Mouse (Mus musculus) telencephalon, adult 2 months (tissue): ENCODE data around the gene Trim5.
A peak's percentile ranks its signal among the peaks of the same experiment; 100 is the strongest.
"Not testable (repeated sequence)": the region's sequence is repeated elsewhere in the genome, so short reads cannot be mapped to it uniquely, and the experiment has no call there.

Experiments
- DNase-seq: peaks from one replicate; pipeline ENCODE4 v3.0.0-alpha.2; 2011; ENCODE audit warnings: low read depth, low spot score

Trim5 gene

GRCm38 (mm10) chr7:104287576-104288443 lies at the start of gene Trim5:
Gene Trim5 (minus strand): TSS chr7:104288094.
- not testable (repeated sequence) for DNase-seq

- DNase-seq: not testable (repeated sequence)
Measured at GRCm38 (mm10) chr7:104335547-104335946, 47.7 kb upstream of the Trim5 start.

DNA sequence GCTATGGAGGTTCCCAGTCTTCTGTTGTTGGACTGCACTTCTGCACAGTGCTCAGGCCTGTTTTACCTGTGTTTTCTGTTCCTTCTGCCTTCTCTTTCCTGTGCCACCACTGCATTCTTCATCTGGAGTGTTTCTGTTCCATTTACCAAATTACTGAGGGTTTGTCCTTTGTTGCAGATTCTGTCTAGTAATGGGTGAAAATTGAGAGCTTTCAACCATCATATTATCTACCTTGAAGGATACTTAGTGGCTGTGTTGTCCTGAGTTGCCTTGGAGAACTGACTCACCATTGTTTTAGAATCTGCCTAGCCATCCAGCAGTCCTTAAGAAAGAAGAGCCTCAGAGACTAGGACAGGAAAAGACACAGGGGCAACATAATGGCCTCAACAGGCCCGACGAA lies 41.3 kb upstream of the Trim5 start, which contains the start of gene Trim34b:
TSS of gene Trim34b (plus strand) at position 301 of the 400 bp plus-strand sequence.
- not testable (repeated sequence) for DNase-seq

DNA sequence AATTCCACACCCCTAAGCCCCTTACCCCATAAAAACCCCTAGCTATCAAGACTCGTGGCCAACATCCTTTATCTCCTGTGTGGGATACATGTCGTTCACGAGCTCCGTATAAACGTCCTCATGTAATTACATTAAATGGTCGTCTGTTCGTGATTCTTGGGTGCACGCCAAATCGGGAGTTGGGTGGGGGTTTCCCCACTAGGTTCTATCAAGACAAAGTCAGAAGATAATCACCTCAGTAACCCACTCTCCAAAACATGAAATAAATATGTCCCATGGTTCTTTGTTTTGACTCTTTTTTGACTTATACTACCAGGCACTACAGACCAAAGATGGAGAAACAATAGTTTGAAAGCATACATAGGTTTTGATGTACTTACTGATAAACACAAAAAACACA lies 34.1 kb upstream of the Trim5 start:
- DNase-seq: no peak

GRCm38 (mm10) chr7:104315369-104316080 lies 27.6 kb upstream of the Trim5 start, which contains the start of gene Trim12a:
Gene Trim12a (minus strand): TSS chr7:104315466.
- DNase-seq: not testable (repeated sequence)

DNA sequence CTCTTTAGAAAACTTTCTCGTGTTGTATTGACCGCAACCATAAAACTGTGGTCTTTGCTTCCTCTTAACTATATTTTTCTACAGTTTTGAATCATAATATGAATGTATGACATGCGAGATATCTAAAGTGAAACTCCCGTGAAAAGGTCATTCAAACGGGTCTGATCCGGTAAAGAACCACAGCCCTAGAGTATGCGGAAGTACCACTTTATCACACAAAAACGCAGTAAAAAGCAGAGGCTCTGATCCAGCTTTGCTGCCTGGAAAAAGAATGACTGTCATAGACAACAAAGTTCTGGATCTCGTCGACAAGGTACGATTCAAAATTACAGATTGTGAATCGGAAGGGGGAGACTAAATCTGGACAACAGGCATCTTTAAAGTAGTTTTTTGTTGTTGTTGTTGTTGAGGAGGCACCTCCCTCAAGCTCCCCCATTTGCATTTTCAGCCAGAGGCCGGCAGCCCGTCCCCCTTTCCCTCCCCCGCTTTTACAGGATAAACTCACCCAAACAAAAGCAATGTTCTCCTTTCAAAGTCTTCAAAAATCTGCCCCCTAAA lies 27.0 kb upstream of the Trim5 start:
- no peak for DNase-seq

DNA sequence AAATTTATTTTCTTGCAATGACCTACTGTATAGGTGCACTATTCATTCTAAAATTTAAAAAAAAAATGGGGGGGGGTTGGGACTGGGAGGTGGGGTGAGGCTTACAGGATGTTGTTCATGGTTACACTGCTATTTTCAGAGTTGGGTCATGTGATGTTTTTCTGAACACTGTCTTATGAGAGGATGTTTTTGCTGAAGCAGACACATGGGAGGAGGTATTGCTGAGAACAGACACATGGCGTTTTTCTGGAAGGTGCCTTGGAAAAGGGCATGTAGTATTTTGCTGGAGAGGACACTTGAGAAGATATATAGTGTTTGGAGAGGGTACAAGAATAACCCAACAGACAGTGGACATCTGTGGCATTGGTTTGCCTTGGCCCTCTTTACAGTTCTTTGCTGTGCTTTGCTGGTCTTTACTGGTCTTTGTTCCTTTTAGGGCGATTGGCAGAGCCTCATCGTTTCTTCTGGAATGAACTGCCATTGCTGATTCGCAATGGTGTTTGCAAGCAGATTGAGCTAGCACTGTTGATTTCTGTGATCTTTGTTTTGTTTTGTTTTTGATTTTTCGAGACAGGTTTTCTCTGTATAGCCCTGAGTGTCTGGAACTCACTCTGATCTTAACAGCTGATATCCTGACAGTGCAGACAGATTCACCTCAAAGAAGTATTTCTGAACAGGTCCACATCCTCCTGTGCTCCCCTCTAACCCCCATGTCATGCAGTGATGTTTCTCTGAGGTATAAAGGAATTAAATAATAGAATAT lies 3.9 kb upstream of the Trim5 start:
- DNase-seq: no peak

GRCm38 (mm10) chr7:104290641-104291040 lies 2.7 kb upstream of the Trim5 start:
- DNase-seq: no peak

GRCm38 (mm10) chr7:104279361-104279760 lies 8.5 kb downstream of the Trim5 start:
- not testable (repeated sequence) for DNase-seq

DNA sequence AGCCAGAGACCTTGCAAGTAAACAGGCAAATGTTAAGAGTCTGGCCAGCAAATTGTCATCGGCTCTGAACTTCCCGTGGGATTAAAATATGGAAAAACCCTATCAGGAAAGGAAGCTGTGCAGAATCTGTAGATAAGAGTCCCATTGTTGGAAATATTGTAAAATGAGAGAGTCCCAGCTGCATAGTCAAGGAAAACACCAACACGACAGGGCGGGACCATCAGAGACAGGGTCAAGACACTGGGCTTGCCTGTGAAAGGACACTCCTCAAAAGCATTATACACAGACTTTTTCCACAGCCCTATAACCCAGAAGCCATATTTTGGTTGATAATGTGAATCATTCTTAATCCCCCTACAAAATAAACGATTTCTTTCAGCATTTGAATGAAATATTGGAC lies 22.6 kb downstream of the Trim5 start:
- not testable (repeated sequence) for DNase-seq

DNA sequence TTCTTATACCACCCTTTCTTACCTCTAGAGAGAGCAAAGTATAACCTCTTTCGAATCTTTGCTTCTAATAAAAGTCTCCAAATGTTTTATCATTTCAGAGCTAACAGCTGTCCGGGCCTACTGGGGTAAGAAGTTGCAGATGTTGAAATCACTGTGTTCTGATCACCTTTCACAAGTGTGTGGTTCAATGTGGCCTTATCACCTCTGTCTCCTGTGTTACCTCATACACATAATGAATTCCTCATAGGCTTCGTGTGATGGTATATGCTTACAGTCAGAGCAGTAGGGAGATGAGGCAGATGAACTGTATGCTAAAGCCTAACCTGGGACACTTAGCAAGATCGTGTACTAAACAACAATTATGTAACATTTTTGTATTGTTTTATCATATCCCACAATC lies 27.5 kb downstream of the Trim5 start:
- not testable (repeated sequence) for DNase-seq

DNA sequence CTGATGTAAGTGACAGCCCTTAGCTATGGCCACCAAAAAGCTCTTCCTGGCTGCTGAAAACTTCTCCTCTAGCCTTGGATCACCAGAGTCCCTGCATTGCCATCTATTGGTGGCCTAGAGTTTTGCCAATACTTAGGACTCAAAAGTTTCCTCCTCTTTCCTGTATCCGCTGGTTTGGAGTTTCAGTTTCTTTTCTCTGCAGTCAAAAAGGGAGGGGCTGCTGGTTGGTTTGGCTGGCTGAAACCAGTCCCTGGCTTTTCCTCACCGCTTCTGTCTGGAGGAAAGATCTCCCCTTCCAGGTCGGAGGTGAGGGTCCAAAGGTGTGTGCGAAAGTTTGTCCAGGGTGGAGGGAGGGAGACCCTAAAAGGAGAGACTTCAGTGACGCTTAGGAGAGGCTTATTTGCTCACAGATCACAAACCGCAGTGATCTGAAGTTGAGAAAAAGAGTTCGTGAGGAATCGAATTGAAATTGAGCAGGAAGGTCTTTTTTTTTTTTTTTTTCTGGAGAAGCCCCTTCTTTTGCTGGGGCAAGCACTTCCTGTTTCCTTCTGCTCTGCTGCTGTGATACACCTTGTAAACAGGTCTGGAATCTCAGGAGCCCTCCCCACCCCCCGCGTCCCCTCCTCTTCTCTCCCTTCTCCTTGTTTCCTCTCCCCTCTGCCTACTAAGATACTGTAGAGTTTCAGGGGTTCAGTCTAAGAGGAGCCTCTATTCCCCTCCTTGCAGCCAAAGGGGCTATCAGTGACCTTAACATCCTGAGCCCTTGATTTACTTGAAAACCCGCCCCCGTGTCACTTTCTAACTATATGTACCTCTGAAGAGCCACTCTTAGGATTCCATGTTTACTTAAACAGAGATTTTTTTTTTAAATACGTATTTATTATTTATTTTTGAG lies 43.4 kb downstream of the Trim5 start, which contains the start of gene Trim34a:
TSS of gene Trim34a (plus strand) at position 171 of the 895 bp plus-strand sequence.
- DNase-seq: peak; percentile 4

DNA sequence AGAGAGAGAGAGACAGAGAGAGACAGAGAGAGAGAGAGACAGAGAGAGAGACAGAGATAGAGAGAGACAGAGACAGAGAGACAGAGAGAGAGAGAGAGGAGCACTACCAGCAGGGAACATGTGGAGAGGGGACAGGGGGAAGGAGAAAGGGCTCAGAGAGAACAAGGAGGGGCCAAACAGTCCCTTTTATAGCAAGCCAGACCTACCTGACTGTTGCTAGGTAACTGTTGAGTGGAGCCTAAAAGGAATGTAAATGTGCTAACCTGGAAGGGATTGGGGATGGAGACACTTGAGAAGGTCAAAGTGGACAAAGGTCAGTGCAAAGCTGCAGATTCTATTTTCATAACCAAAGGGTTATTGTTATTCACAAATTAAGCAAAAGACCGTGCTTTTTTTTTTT lies 44.3 kb downstream of the Trim5 start:
- no peak for DNase-seq

- DNase-seq: no peak
Measured at GRCm38 (mm10) chr7:104240857-104241256, 47.0 kb downstream of the Trim5 start.

- DNase-seq: no peak
Measured at GRCm38 (mm10) chr7:104231203-104231602, 56.7 kb downstream of the Trim5 start.

DNA sequence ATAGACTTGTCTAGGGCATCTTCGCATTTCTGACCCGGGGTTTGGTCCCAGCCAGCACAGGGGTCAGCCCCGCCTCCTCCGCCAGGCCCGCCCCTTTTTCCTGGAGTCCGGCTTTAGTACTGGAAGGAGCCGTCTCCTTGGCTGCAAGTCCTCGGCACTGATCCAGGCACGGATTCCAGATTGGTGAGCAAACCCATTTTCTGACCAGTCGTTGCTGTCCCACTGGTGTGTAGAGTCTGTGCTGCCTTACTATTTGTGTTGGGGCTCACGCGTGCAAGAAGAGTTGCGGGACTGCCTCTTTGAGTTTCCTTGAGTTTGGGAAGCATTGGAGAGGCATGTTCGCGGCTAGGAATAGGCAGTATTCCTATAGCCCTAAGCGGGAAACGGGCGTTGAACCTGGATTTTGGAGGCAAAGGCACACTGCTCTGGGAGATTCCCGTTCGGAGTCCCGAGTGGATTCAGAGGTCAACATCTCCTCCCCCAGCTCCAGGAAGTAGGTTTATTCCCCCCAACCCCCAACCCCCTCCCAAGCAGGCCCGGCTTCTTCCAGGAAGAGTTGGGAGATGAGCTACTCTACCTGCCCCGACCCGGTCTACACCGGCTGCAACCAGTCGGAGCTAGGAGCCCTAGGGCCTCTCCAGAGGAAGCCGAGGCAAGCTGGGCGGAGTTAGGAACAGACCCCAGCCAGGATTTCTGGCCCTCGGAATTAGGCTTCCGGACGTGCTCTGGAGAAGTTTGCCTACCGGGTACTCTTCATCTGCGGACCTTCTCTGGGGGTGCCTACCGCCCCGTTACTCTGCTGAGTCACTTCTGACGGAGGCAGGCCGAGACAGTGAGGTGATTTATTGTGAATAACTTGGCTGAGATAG lies 69.0 kb downstream of the Trim5 start, which contains the start of gene Trim6:
TSS of gene Trim6 (plus strand) at position 93 of the 869 bp plus-strand sequence.
- no peak for DNase-seq

DNA sequence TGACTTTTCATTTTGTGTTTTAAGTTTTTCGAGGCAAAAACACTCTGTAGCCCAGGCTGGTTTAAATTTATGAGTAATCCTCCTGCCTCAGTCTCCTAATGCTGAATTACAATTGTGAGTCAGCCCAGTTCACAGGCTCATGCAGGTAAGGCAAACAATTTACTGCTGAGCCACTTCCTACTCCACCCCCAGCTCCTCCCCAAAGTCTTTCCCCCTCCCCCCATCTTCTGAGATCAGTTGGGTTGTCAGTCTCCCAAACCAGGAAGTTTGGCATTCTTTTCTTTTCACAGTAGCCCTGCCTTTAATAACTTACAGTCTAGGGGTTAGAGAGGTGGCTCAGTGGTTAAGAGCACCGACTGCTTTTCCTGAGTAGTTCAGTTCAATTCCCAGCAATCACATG lies 70.0 kb downstream of the Trim5 start:
- no peak for DNase-seq

DNA sequence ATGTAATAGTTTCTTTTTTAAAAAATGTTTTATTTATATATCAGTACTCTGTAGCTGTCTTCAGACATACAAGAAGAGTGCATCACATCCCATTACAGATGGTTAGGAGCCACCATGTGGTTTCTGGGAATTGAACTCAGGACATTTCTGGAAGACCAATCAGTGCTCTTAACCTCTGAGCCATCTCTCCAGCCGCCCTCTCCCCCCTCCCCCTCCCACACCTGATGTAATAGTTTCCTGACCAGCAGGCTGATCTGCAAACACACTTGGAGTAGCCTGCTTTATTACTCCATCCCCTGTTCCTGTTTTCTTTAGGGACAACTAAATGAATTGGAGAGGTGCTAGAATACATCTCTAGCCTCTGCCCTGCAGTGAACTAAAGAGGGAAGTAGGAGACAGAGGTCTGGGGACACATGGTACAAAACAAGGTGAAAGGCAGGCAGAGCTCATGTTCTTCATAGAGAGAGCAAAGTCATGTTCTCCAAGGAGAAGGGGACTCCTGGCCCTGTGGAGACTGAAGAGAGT lies 71.8 kb downstream of the Trim5 start:
- DNase-seq: no peak
